Mouse (Mus musculus) liver, embryonic 12.5 days (tissue): Measurements from ENCODE around the gene Sh3d19. TPM values are rescaled to one million over a fixed set of nuclear protein-coding genes. Genes with fewer than 3 reads are reported as not detected.
A peak's percentile ranks its signal among the peaks of the same experiment; 100 is the strongest.

Experiments
- ATAC-seq: fragments of 200-750 bp; cut with Nextera tagmentation; 2 replicates; pipeline ENCODE4 v1.8.0; 2017; ENCODE audit warnings: moderate number of reproducible peaks, mild to moderate bottlenecking, moderate library complexity
- H3K27ac ChIP-seq: fragments of 300-500 bp; sonication (generic); 2 replicates; pipeline ENCODE4 v1.5.1; 2016; ENCODE audit warnings: mild to moderate bottlenecking
- H3K27me3 ChIP-seq: fragments of 300-500 bp; sonication (generic); replicated peaks from 2 replicates; pipeline ENCODE4 v1.6.1; 2016; ENCODE audit warnings: mild to moderate bottlenecking, moderate library complexity
- H3K36me3 ChIP-seq: fragments of 300-500 bp; sonication (generic); 2 replicates; pipeline ENCODE4 v1.6.1; 2016; ENCODE audit warnings: mild to moderate bottlenecking, moderate library complexity
- H3K4me1 ChIP-seq: fragments of 300-500 bp; sonication (generic); 2 replicates; pipeline ENCODE4 v1.6.1; 2016
- H3K4me2 ChIP-seq: fragments of 300-500 bp; sonication (generic); 2 replicates; pipeline ENCODE4 v1.6.1; 2016; ENCODE audit warnings: mild to moderate bottlenecking, moderate library complexity
- H3K4me3 ChIP-seq: fragments of 300-500 bp; sonication (generic); 2 replicates; pipeline ENCODE4 v1.5.1; 2016; ENCODE audit warnings: mild to moderate bottlenecking, moderate library complexity
- H3K9ac ChIP-seq: fragments of 300-500 bp; sonication (generic); 2 replicates; pipeline ENCODE4 v1.6.1; 2016; ENCODE audit warnings: mild to moderate bottlenecking, moderate library complexity
- H3K9me3 ChIP-seq: fragments of 300-500 bp; sonication (generic); replicated peaks from 2 replicates; pipeline ENCODE4 v1.6.1; 2016; ENCODE audit warnings: mild to moderate bottlenecking, moderate library complexity
- WGBS: fragments of 180-500 bp; shearing (Covaris S2); methylation state at CpG from one replicate; pipeline ENCODE4 v1.1.7; 2016; ENCODE audit not compliant: insufficient replicate concordance; 5-methylcytosine and 5-hydroxymethylcytosine counted together
- polyA plus RNA-seq: library from polyadenylated mRNA; unstranded; fragments of >200 nt; fragmentation: Nextera tagmentation; extraction: Ambion mirVana; gene quantifications from 2 replicates; pipeline ENCODE4 v1.2.1, GENCODE M21; 2016

Sh3d19 gene
- polyA plus RNA-seq, 1 experiment from 2014 or later = 12.7 TPM

DNA sequence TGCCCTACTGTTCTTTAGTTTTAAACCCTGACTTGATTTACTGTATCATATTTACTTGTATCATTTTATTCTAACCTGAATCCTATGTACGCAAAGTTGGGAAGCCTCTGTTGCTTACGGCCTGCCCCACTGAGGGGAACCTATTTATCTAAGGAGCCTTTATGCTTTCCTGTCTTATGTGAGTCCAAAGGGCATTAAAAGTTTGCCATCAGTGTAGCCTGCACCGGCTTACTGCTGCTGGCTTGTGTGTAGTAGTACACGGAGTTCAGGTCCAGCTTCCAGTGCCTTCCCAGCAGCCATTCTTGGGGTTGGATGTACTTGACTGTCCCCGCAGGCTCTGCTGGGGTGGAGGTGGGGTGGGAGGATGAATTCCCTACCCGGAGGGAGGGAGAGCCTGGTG lies 13.6 kb downstream of the Sh3d19 start:
- no peak overlapping the region for H3K9ac ChIP-seq
- H3K4me2 ChIP-seq = no peak overlapping the region
- no peaks in the 10 kb centered on the region for H3K9me3 ChIP-seq
- H3K36me3 ChIP-seq = peaks cover 10% of the 10 kb centered on the region; the same call in 1 of the 2 replicates
- no peaks in the 10 kb centered on the region; the same call in 1 of the 2 replicates for H3K4me1 ChIP-seq
- no peaks in the 10 kb centered on the region for H3K27me3 ChIP-seq
- ATAC-seq = no peak; the same call in 1 of the 2 replicates
- no peak overlapping the region for H3K4me3 ChIP-seq
- H3K27ac ChIP-seq = no peak overlapping the region
- WGBS = 83% methylated on average over 6 of the region's 6 CpGs

GRCm38 (mm10) chr3:85987225-85987624 lies 16.3 kb downstream of the Sh3d19 start:
- H3K4me3 ChIP-seq = no peak overlapping the region
- no peaks in the 10 kb centered on the region for H3K27me3 ChIP-seq
- no peaks in the 10 kb centered on the region for H3K9me3 ChIP-seq
- ATAC-seq = no peak
- H3K4me1 ChIP-seq = peaks cover 25% of the 10 kb centered on the region
- H3K27ac ChIP-seq = no peak overlapping the region
- H3K4me2 ChIP-seq = no peak overlapping the region
- no peak overlapping the region for H3K9ac ChIP-seq
- H3K36me3 ChIP-seq = peaks cover 4% of the 10 kb centered on the region; the same call in 1 of the 2 replicates
- 64% methylated on average over 2 of the region's 2 CpGs for WGBS

- 14% methylated on average over 6 of the region's 6 CpGs for WGBS
- Histone ChIP-seq H3K4me1 (peaks cover 58% of the 10 kb centered on the region), H3K4me3 (peak overlapping the region; percentile 29), H3K4me2 (peak overlapping the region; percentile 63), H3K9ac (peak overlapping the region; percentile 49), H3K27me3 (no peaks in the 10 kb centered on the region), H3K9me3 (no peaks in the 10 kb centered on the region), H3K27ac (peak overlapping the region; percentile 93), H3K36me3 (peaks cover 4% of the 10 kb centered on the region; the same call in 1 of the 2 replicates)
- peak; percentile 87 for ATAC-seq
These were observed 20.4 kb downstream of the Sh3d19 start for GRCm38 (mm10) chr3:85991140-85991801.

DNA sequence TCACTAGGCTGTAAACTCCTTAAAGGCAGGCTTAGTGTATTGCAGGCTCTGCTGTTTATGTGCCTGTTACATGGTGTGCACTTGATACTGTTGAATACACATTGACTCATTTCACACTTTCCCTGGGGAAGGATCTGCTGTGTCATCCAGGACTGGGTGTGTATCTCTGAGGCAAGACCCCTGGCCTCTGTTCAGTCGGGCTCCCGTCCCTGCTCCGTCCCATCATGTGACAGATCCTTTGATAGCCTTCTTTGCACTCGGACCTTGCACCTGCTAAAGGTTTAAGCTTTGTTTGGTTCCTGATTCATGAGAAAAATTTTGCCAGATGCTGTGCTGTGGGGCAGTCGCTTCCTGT lies 20.9 kb downstream of the Sh3d19 start:
- peak overlapping the region; percentile 29 for H3K4me3 ChIP-seq
- H3K36me3 ChIP-seq = peaks cover 4% of the 10 kb centered on the region; the same call in 1 of the 2 replicates
- H3K4me1 ChIP-seq = peaks cover 58% of the 10 kb centered on the region
- no peaks in the 10 kb centered on the region for H3K27me3 ChIP-seq
- WGBS = 21% methylated on average over 5 of the region's 5 CpGs
- peak overlapping the region; percentile 63 for H3K4me2 ChIP-seq
- H3K9me3 ChIP-seq = no peaks in the 10 kb centered on the region
- peak overlapping the region; percentile 93 for H3K27ac ChIP-seq
- peak overlapping the region; percentile 55 for H3K9ac ChIP-seq
- ATAC-seq = peak; percentile 90

DNA sequence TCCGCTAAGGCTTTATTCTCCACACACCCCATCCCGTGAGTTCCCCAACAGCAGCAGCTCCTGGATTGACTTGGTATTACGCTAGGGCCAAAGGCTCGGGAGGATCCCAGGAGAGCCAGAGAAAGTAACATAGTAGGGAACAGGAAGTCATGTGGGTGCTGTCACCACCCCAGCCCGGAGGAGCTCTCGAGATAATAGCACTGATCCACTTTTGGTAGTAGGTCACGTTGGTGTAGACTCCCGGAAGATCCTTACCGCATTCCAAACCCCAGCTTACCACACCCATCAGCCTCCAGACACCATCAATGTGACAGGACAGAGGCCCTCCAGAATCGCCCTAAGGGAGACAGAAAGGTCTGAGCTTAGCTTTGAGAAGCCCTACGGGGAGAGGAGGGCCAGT lies 22.8 kb downstream of the Sh3d19 start:
- Histone ChIP-seq H3K27me3 (no peaks in the 10 kb centered on the region), H3K9me3 (no peaks in the 10 kb centered on the region), H3K4me3 (no peak overlapping the region), H3K4me1 (peaks cover 58% of the 10 kb centered on the region), H3K4me2 (peak overlapping the region; percentile 42), H3K27ac (peak overlapping the region; percentile 93), H3K9ac (no peak overlapping the region), H3K36me3 (no peaks in the 10 kb centered on the region)
- 30% methylated on average over 11 of the region's 11 CpGs for WGBS
- peak; percentile 17; the same call in 1 of the 2 replicates for ATAC-seq

DNA sequence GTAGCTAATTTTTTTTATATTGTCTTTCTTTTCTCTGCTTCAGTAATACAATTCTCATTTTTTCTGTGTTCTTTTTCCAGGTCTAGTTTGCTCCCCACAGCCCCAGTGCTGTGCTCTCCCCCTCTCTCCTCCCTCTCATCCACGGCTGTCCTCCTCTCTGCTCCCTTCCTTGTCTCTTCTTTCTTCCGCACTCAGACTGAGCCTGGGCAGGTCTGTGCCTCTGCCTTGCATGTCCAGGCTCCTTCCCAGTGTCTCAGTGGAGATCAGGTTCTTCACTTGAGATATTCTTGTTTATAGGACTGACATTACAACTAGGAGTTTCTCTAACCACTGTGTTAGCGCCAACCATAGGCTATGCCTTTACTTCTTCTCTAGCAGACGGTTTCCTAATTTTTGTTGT lies 23.7 kb downstream of the Sh3d19 start:
- WGBS = 81% methylated on average over 4 of the region's 4 CpGs
- Histone ChIP-seq H3K9me3 (no peaks in the 10 kb centered on the region), H3K27ac (no peak overlapping the region), H3K9ac (no peak overlapping the region), H3K27me3 (no peaks in the 10 kb centered on the region), H3K4me2 (no peak overlapping the region), H3K36me3 (no peaks in the 10 kb centered on the region), H3K4me1 (peaks cover 58% of the 10 kb centered on the region), H3K4me3 (no peak overlapping the region)
- no peak for ATAC-seq

GRCm38 (mm10) chr3:86001271-86001670 lies 30.4 kb downstream of the Sh3d19 start:
- peak; percentile 79 for ATAC-seq
- WGBS = 24% methylated on average over 3 of the region's 3 CpGs
- peak overlapping the region; percentile 9; the same call in 1 of the 2 replicates for H3K4me2 ChIP-seq
- peak overlapping the region; percentile 62 for H3K27ac ChIP-seq
- 0 out of 2 replicates have a peak, but pooled peaks cover 5% of the 10 kb centered on the region for H3K9me3 ChIP-seq
- no peak overlapping the region for H3K9ac ChIP-seq
- no peaks in the 10 kb centered on the region for H3K27me3 ChIP-seq
- H3K4me1 ChIP-seq = peaks cover 30% of the 10 kb centered on the region
- H3K4me3 ChIP-seq = no peak overlapping the region
- H3K36me3 ChIP-seq = no peaks in the 10 kb centered on the region

DNA sequence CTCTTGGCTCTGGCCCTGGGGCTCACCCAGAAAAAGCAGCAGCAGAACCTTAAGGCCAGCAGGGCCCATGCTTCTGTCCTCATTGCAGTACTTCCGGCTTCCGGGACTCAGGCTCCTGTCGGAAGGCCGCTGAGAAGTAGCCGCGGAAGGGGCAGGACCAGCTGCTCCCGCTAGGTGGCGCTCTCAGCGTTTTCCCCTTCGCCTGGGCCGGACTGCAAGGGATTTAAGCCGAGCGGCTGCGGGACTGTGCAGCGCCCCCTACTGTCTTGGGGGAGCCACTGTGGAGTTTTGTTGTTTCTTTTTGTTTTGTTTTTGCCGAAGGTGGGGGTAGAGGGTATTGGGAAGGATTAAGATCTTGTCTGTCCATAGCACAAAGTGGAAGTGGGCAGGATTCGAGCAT lies 31.5 kb downstream of the Sh3d19 start, which contains the start of gene Prss48:
Prss48 (minus strand) TSS at position 69 of the 400 bp plus-strand sequence.
- peaks cover 30% of the 10 kb centered on the region for H3K4me1 ChIP-seq
- H3K9me3 ChIP-seq = 0 out of 2 replicates have a peak, but pooled peaks cover 5% of the 10 kb centered on the region
- H3K4me2 ChIP-seq = peak within 1 kb of the TSS; percentile 9; the same call in 1 of the 2 replicates
- peak within 1 kb of the TSS; percentile 62 for H3K27ac ChIP-seq
- 69% methylated on average over 17 of the region's 17 CpGs for WGBS
- H3K9ac ChIP-seq = no peak within 1 kb of the TSS
- H3K27me3 ChIP-seq = no peaks in the 10 kb centered on the region
- H3K36me3 ChIP-seq = no peaks in the 10 kb centered on the region
- H3K4me3 ChIP-seq = no peak within 1 kb of the TSS
- ATAC-seq = peak; percentile 33; the same call in 1 of the 2 replicates

GRCm38 (mm10) chr3:86002940-86003339 lies 32.0 kb downstream of the Sh3d19 start:
- Histone ChIP-seq H3K9me3 (0 out of 2 replicates have a peak, but pooled peaks cover 5% of the 10 kb centered on the region), H3K9ac (no peak overlapping the region), H3K4me3 (no peak overlapping the region), H3K27ac (no peak overlapping the region), H3K4me2 (no peak overlapping the region), H3K36me3 (no peaks in the 10 kb centered on the region), H3K4me1 (peaks cover 30% of the 10 kb centered on the region), H3K27me3 (no peaks in the 10 kb centered on the region)
- ATAC-seq = no peak
- WGBS = 78% methylated on average over 5 of the region's 5 CpGs

- no peak overlapping the region for H3K27ac ChIP-seq
- peaks cover 4% of the 10 kb centered on the region; the same call in 1 of the 2 replicates for H3K36me3 ChIP-seq
- no peak for ATAC-seq
- no peak overlapping the region for H3K9ac ChIP-seq
- 0 out of 2 replicates have a peak, but pooled peaks cover 5% of the 10 kb centered on the region for H3K9me3 ChIP-seq
- WGBS = 80% methylated on average over 10 of the region's 10 CpGs
- peaks cover 30% of the 10 kb centered on the region for H3K4me1 ChIP-seq
- no peaks in the 10 kb centered on the region for H3K27me3 ChIP-seq
- H3K4me3 ChIP-seq = no peak overlapping the region
- no peak overlapping the region for H3K4me2 ChIP-seq
These were observed 33.8 kb downstream of the Sh3d19 start for GRCm38 (mm10) chr3:86004751-86005150.

DNA sequence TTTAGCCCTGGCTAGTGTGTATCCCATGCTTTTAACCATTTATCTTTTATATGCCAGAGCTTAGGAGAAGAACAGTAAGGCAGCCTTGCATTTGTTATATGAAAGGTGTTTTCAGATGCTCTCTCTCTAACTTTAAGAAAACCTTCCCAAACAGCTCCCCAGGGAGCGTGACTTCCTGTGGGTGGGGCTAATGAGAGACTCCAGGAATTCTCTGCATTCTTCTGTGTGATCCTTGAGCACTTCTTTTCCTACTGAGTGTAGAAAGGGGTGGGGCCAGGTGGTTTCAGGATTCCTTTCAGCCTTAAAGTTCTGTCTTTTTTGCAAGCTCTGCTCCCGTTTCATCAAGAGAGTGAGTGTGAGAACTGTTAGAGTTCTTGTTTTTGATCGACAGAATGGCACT lies 39.7 kb downstream of the Sh3d19 start:
- 59% methylated on average over 3 of the region's 3 CpGs for WGBS
- Histone ChIP-seq H3K9ac (no peak overlapping the region), H3K36me3 (peaks cover 4% of the 10 kb centered on the region; the same call in 1 of the 2 replicates), H3K4me2 (no peak overlapping the region), H3K4me1 (0 out of 2 replicates have a peak, but pooled peaks cover 13% of the 10 kb centered on the region), H3K27ac (no peak overlapping the region), H3K9me3 (no peaks in the 10 kb centered on the region), H3K27me3 (no peaks in the 10 kb centered on the region), H3K4me3 (no peak overlapping the region)
- no peak for ATAC-seq

DNA sequence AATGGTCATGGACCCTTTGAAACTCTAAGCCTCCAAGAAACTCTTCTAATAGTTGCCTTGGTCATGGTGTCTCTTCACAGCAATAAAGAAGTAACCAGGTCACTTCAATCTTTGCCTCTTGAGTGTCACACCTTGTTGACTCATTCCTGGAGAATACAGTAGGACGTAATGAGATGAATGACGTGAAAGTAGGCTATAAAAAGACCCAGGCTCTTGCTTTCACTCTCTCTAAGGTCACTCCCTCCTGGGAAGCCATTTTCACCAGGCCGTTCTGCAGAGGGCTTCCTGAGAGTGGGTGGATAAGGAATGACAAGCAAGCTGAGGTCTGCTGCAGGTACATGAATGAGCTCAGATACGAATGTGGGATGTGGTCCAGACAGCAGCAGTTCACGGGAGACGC lies 40.5 kb downstream of the Sh3d19 start:
- Histone ChIP-seq H3K36me3 (peaks cover 4% of the 10 kb centered on the region; the same call in 1 of the 2 replicates), H3K9me3 (no peaks in the 10 kb centered on the region), H3K4me2 (no peak overlapping the region), H3K9ac (no peak overlapping the region), H3K4me1 (0 out of 2 replicates have a peak, but pooled peaks cover 13% of the 10 kb centered on the region), H3K27ac (no peak overlapping the region), H3K4me3 (no peak overlapping the region), H3K27me3 (no peaks in the 10 kb centered on the region)
- no peak for ATAC-seq
- WGBS = 75% methylated on average over 6 of the region's 6 CpGs
